Mouse (Mus musculus): Measurements from ENCODE around the gene Pole2. TPM values are rescaled to one million over a fixed set of nuclear protein-coding genes. Genes with fewer than 3 reads are reported as not detected.

Gene Pole2
- polyA plus RNA-seq, 1 experiment from 2014 or later: 4.4 TPM

GRCm38 (mm10) chr12:69198985-69199384, 29.0 kb downstream of the Pole2 start:
- Histone ChIP-seq H3K9me3 (ENCODE audit: control insufficient read depth, low read length) (no peaks in the 10 kb centered on the region), H3K4me1 (ENCODE audit: control insufficient read depth, insufficient read depth, low read depth, low read length) (peaks cover 22% of the 10 kb centered on the region), H3K9ac (ENCODE audit: low read depth, low read length) (no peak overlapping the region; the same call in 1 of the 2 replicates), H3K27ac (ENCODE audit: low read depth, low read length) (no peak overlapping the region), H3K27me3 (replicated peaks; ENCODE audit: control insufficient read depth, insufficient read depth, low read length) (no peaks in the 10 kb centered on the region), H3K36me3 (ENCODE audit: control insufficient read depth, insufficient read depth, low read length) (0 out of 2 replicates have a peak, but pooled peaks cover 4% of the 10 kb centered on the region), H3K4me3 (ENCODE audit: low read length) (no peak overlapping the region), H3K4me2 (ENCODE audit: low read length) (peak overlapping the region; percentile 17)
- ATAC-seq: no peak

- Histone ChIP-seq H3K4me3 (ENCODE audit: low read length) (peak within 1 kb of the TSS; percentile 99), H3K27me3 (replicated peaks; ENCODE audit: control insufficient read depth, insufficient read depth, low read length) (no peaks in the 10 kb centered on the region), H3K9me3 (ENCODE audit: control insufficient read depth, low read length) (no peaks in the 10 kb centered on the region), H3K27ac (ENCODE audit: low read depth, low read length) (peak within 1 kb of the TSS; percentile 93), H3K36me3 (ENCODE audit: control insufficient read depth, insufficient read depth, low read length) (0 out of 2 replicates have a peak, but pooled peaks cover 4% of the 10 kb centered on the region), H3K9ac (ENCODE audit: low read depth, low read length) (peak within 1 kb of the TSS; percentile 90), H3K4me1 (ENCODE audit: control insufficient read depth, insufficient read depth, low read depth, low read length) (peaks cover 22% of the 10 kb centered on the region), H3K4me2 (ENCODE audit: low read length) (peak within 1 kb of the TSS; percentile 92)
- 0% methylated on average over 18 of the region's 18 CpGs for WGBS
- ATAC-seq: peak; percentile 44
Observed at GRCm38 (mm10) chr12:69198164-69198535, 29.8 kb downstream of the Pole2 start, which contains the start of gene Dnaaf2. Gene Dnaaf2, minus strand, starts transcription at chr12:69198429.

- under 1% methylated on average over 91 of the region's 94 CpGs for WGBS
Observed at GRCm38 (mm10) chr12:69197378-69198163, 30.4 kb downstream of the Pole2 start.

GRCm38 (mm10) chr12:69196444-69197377, 31.3 kb downstream of the Pole2 start, which contains the start of gene Gm49383:
Gene Gm49383, minus strand, starts transcription at chr12:69197104.
- Histone ChIP-seq H3K9me3 (ENCODE audit: control insufficient read depth, low read length) (no peaks in the 10 kb centered on the region), H3K4me2 (ENCODE audit: low read length) (peak within 1 kb of the TSS; percentile 92)
- WGBS: under 1% methylated on average over 75 of the region's 75 CpGs

More at GRCm38 (mm10) chr12:69197378-69198163, 30.4 kb downstream of the Pole2 start:
- Histone ChIP-seq H3K27ac (ENCODE audit: low read depth, low read length) (peak overlapping the region; percentile 93), H3K4me1 (ENCODE audit: control insufficient read depth, insufficient read depth, low read depth, low read length) (peaks cover 22% of the 10 kb centered on the region), H3K36me3 (ENCODE audit: control insufficient read depth, insufficient read depth, low read length) (0 out of 2 replicates have a peak, but pooled peaks cover 4% of the 10 kb centered on the region), H3K9ac (ENCODE audit: low read depth, low read length) (peak overlapping the region; percentile 90), H3K4me2 (ENCODE audit: low read length) (peak overlapping the region; percentile 92), H3K27me3 (replicated peaks; ENCODE audit: control insufficient read depth, insufficient read depth, low read length) (no peaks in the 10 kb centered on the region), H3K4me3 (ENCODE audit: low read length) (peak overlapping the region; percentile 99), H3K9me3 (ENCODE audit: control insufficient read depth, low read length) (no peaks in the 10 kb centered on the region)
- ATAC-seq: peak; percentile 80

GRCm38 (mm10) chr12:69192637-69193036, 35.4 kb downstream of the Pole2 start:
- Histone ChIP-seq H3K27ac (ENCODE audit: low read depth, low read length) (no peak overlapping the region), H3K27me3 (replicated peaks; ENCODE audit: control insufficient read depth, insufficient read depth, low read length) (no peaks in the 10 kb centered on the region), H3K4me2 (ENCODE audit: low read length) (no peak overlapping the region), H3K9ac (ENCODE audit: low read depth, low read length) (no peak overlapping the region), H3K9me3 (ENCODE audit: control insufficient read depth, low read length) (no peaks in the 10 kb centered on the region), H3K4me3 (ENCODE audit: low read length) (no peak overlapping the region), H3K4me1 (ENCODE audit: control insufficient read depth, insufficient read depth, low read depth, low read length) (peaks cover 8% of the 10 kb centered on the region), H3K36me3 (ENCODE audit: control insufficient read depth, insufficient read depth, low read length) (peaks cover 9% of the 10 kb centered on the region)
- 90% methylated on average over 2 of the region's 2 CpGs for WGBS
- ATAC-seq: no peak

More at GRCm38 (mm10) chr12:69196444-69197377, 31.3 kb downstream of the Pole2 start, which contains the start of gene Gm49383:
- Histone ChIP-seq H3K4me3 (ENCODE audit: low read length) (peak within 1 kb of the TSS; percentile 99), H3K4me1 (ENCODE audit: control insufficient read depth, insufficient read depth, low read depth, low read length) (peaks cover 22% of the 10 kb centered on the region), H3K27me3 (replicated peaks; ENCODE audit: control insufficient read depth, insufficient read depth, low read length) (no peaks in the 10 kb centered on the region), H3K9ac (ENCODE audit: low read depth, low read length) (peak within 1 kb of the TSS; percentile 90), H3K36me3 (ENCODE audit: control insufficient read depth, insufficient read depth, low read length) (0 out of 2 replicates have a peak, but pooled peaks cover 4% of the 10 kb centered on the region), H3K27ac (ENCODE audit: low read depth, low read length) (peak within 1 kb of the TSS; percentile 93)
- peak; percentile 85 for ATAC-seq

- Histone ChIP-seq H3K4me2 (ENCODE audit: low read length) (no peak overlapping the region), H3K27ac (ENCODE audit: low read depth, low read length) (no peak overlapping the region), H3K9me3 (ENCODE audit: control insufficient read depth, low read length) (no peaks in the 10 kb centered on the region), H3K9ac (ENCODE audit: low read depth, low read length) (no peak overlapping the region), H3K4me1 (ENCODE audit: control insufficient read depth, insufficient read depth, low read depth, low read length) (peaks cover 17% of the 10 kb centered on the region), H3K4me3 (ENCODE audit: low read length) (no peak overlapping the region), H3K27me3 (replicated peaks; ENCODE audit: control insufficient read depth, insufficient read depth, low read length) (no peaks in the 10 kb centered on the region), H3K36me3 (ENCODE audit: control insufficient read depth, insufficient read depth, low read length) (peaks cover 9% of the 10 kb centered on the region)
- no peak for ATAC-seq
- WGBS: 90% methylated on average over 5 of the region's 5 CpGs
Observed at GRCm38 (mm10) chr12:69191396-69191795, 36.6 kb downstream of the Pole2 start.

- H3K9ac ChIP-seq (ENCODE audit: low read depth, low read length): no peak overlapping the region
- no peak overlapping the region for H3K4me2 ChIP-seq (ENCODE audit: low read length)
- peaks cover 9% of the 10 kb centered on the region for H3K36me3 ChIP-seq (ENCODE audit: control insufficient read depth, insufficient read depth, low read length)
- H3K4me1 ChIP-seq (ENCODE audit: control insufficient read depth, insufficient read depth, low read depth, low read length): peaks cover 12% of the 10 kb centered on the region
- ATAC-seq: peak; percentile 24; the same call in 1 of the 2 replicates
- H3K4me3 ChIP-seq (ENCODE audit: low read length): no peak overlapping the region
- H3K27me3 ChIP-seq (replicated peaks; ENCODE audit: control insufficient read depth, insufficient read depth, low read length): no peaks in the 10 kb centered on the region
- 96% methylated on average over 1 of the region's 1 CpGs for WGBS
- no peaks in the 10 kb centered on the region for H3K9me3 ChIP-seq (ENCODE audit: control insufficient read depth, low read length)
- H3K27ac ChIP-seq (ENCODE audit: low read depth, low read length): no peak overlapping the region
Observed at GRCm38 (mm10) chr12:69190522-69190921, 37.5 kb downstream of the Pole2 start.

GRCm38 (mm10) chr12:69190074-69190473, 37.9 kb downstream of the Pole2 start:
- WGBS: 92% methylated on average over 9 of the region's 9 CpGs
- no peak for ATAC-seq
- Histone ChIP-seq H3K9me3 (ENCODE audit: control insufficient read depth, low read length) (no peaks in the 10 kb centered on the region), H3K4me1 (ENCODE audit: control insufficient read depth, insufficient read depth, low read depth, low read length) (peaks cover 17% of the 10 kb centered on the region), H3K27me3 (replicated peaks; ENCODE audit: control insufficient read depth, insufficient read depth, low read length) (no peaks in the 10 kb centered on the region), H3K9ac (ENCODE audit: low read depth, low read length) (no peak overlapping the region), H3K36me3 (ENCODE audit: control insufficient read depth, insufficient read depth, low read length) (peaks cover 9% of the 10 kb centered on the region), H3K4me3 (ENCODE audit: low read length) (no peak overlapping the region), H3K4me2 (ENCODE audit: low read length) (no peak overlapping the region), H3K27ac (ENCODE audit: low read depth, low read length) (no peak overlapping the region)
